Comparison of ENCODE assay signal across 8 mouse cellular contexts in the genomic region with DNA sequence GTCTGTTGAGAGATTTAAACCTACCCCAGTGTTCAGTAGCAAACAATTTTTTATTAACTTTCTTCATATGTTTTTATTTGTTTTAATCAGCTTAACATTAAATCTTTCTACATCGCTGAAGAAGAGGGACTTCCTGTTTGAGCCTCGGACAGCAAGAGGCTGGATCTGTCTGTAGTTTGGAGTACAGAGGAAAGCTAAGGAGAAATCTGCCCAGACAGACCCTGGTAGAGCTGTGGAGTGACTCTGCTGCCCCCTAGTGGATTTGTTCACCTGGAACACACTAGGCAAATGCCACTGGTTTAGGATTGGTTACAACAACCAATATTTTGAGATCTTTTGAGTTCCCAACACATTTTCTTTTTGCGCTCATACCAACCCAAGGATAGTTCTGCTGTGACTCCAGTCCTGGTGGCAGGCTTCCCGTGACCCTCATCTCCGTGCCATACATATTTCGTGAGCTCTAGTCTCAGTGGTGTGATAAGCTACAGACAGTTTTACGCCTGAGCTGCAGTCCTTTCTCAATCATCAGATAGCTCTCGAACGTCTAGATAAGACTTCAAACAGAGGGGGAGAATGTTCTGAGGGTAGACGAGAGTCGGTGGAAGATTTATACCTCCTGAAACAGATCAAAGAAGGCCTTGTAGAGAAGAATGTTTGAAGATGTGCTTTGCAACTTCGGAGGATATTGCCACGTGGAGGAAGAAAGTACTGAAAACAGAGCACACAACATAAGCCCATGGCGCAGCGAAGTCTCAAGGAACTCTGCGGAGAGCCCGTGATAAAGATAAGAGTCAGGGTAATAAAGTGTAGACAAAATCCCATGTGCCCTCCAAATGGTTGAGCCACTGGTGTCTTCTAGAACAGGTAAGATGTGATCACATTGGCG.
DNase-seq lines count a peak whose midpoint lies in the region; ATAC-seq lines count a peak whose summit lies in the region.

No protein-coding gene starts in this region.

- DNase-seq in MEL-GATA-1-ER (ENCODE audit: extremely low read depth, low read depth) = peak; percentile 71
- peak; percentile 84 for DNase-seq in cerebellum, adult 8-10 months
- peak; percentile 79 for DNase-seq in hindbrain, embryonic 10.5 days (ENCODE audit: low spot score)
- peak; percentile 89 for DNase-seq in layer of hippocampus, adult 9-10 months (ENCODE audit: low spot score)
- peak; percentile 62 for DNase-seq in ovary, postnatal 10 days (ENCODE audit: low spot score)
- DNase-seq in thymus, postnatal 0 days (ENCODE audit: low spot score) = peak; percentile 90

- H3K4me2 ChIP-seq in lung, embryonic 15.5 days = peak overlapping the region; percentile 46

- no peaks in the 10 kb centered on the region for H3K9me3 ChIP-seq in hindbrain, embryonic 10.5 days
- H3K9me3 ChIP-seq in lung, embryonic 15.5 days = no peaks in the 10 kb centered on the region

- no peaks in the 10 kb centered on the region for H3K36me3 ChIP-seq in hindbrain, embryonic 10.5 days
- H3K36me3 ChIP-seq in lung, embryonic 15.5 days = no peaks in the 10 kb centered on the region

- no peak overlapping the region for H3K27ac ChIP-seq in hindbrain, embryonic 10.5 days
- no peak overlapping the region for H3K27ac ChIP-seq in lung, embryonic 15.5 days

- no peak overlapping the region for H3K4me3 ChIP-seq in hindbrain, embryonic 10.5 days
- H3K4me3 ChIP-seq in lung, embryonic 15.5 days = peak overlapping the region; percentile 9; the same call in 1 of the 2 replicates

- H3K4me1 ChIP-seq in hindbrain, embryonic 10.5 days (replicated peaks) = no peaks in the 10 kb centered on the region
- H3K4me1 ChIP-seq in lung, embryonic 15.5 days = no peaks in the 10 kb centered on the region

- H3K27me3 ChIP-seq in hindbrain, embryonic 10.5 days (ENCODE audit: insufficient read depth, poor library complexity, severe bottlenecking) = no peaks in the 10 kb centered on the region
- no peaks in the 10 kb centered on the region for H3K27me3 ChIP-seq in lung, embryonic 15.5 days

- 58% methylated on average over 18 of the region's 18 CpGs for WGBS in hindbrain, embryonic 10.5 days
- WGBS in lung, embryonic 15.5 days = 17% methylated on average over 18 of the region's 18 CpGs

- H3K9ac ChIP-seq in lung, embryonic 15.5 days = no peak overlapping the region

- peak; percentile 97 for ATAC-seq in frontal cortex, adult (ENCODE audit: low TSS enrichment)
- peak; percentile 93 for ATAC-seq in lung, embryonic 15.5 days (ENCODE audit: borderline replicate concordance, extremely low read depth, low FRiP score, low TSS enrichment)
